Mouse (Mus musculus) liver, embryonic 14.5 days (tissue): ENCODE data around the gene Snrnp25. TPM values are rescaled to one million over a fixed set of nuclear protein-coding genes. Genes with fewer than 3 reads are reported as not detected.

Experiments used
- ATAC-seq: fragments of 200-750 bp; cut with Nextera tagmentation; 2 replicates; pipeline ENCODE4 v1.8.0; 2017; ENCODE audit warnings: moderate number of reproducible peaks, mild to moderate bottlenecking, moderate library complexity; ENCODE audit not compliant: insufficient read depth
- DNase-seq, 3 experiments: peaks; one replicate each; pipeline ENCODE4 v3.0.0-alpha.2; 2012 to 2013; ENCODE audit warnings: low read depth in 3 of 3, low spot score in 3 of 3
- H3K27ac ChIP-seq: fragments of 300-500 bp; sonication (generic); 2 replicates; pipeline ENCODE4 v1.5.1; 2014; ENCODE audit warnings: moderate library complexity, mild to moderate bottlenecking, control low read depth, inconsistent platforms
- H3K27me3 ChIP-seq: fragments of 300-500 bp; sonication (generic); 2 replicates; pipeline ENCODE4 v1.6.1; 2014; ENCODE audit warnings: mild to moderate bottlenecking, low read length, moderate library complexity; ENCODE audit not compliant: control insufficient read depth, insufficient read depth
- H3K36me3 ChIP-seq: fragments of 300-500 bp; sonication (generic); replicated peaks from 2 replicates; pipeline ENCODE4 v1.6.1; 2014; ENCODE audit warnings: low read depth; ENCODE audit not compliant: control insufficient read depth, insufficient read depth
- H3K4me1 ChIP-seq, 2 experiments: fragments of 200-500 bp in 1 of 2; fragments of 300-500 bp in 1 of 2; sonication (generic) in 1 of 2; replicated peaks; 2 replicates each; pipeline ENCODE4 v1.6.1; 2012 to 2014; ENCODE audit warnings: antibody characterized with exemption in 1 of 2, inconsistent platforms in 1 of 2, low read length in 1 of 2; ENCODE audit not compliant: control insufficient read depth in 2 of 2, insufficient read depth in 2 of 2
- H3K4me2 ChIP-seq: fragments of 300-500 bp; sonication (generic); 2 replicates; pipeline ENCODE4 v1.6.1; 2014; ENCODE audit warnings: low read depth, mild to moderate bottlenecking, control low read depth, moderate library complexity
- H3K4me3 ChIP-seq, 2 experiments: fragments of 200-500 bp in 1 of 2; fragments of 300-500 bp in 1 of 2; sonication (generic) in 1 of 2; 2 replicates each; pipeline ENCODE4 v1.5.1; 2012 to 2014; ENCODE audit warnings: low read depth in 2 of 2, low read length in 2 of 2, mild to moderate bottlenecking in 2 of 2, control low read depth in 1 of 2, inconsistent platforms in 1 of 2, moderate library complexity in 1 of 2; ENCODE audit not compliant: insufficient read depth in 1 of 2
- H3K9ac ChIP-seq: fragments of 300-500 bp; sonication (generic); replicated peaks from 2 replicates; pipeline ENCODE4 v1.6.1; 2014; ENCODE audit warnings: mild to moderate bottlenecking, control low read depth, moderate library complexity
- H3K9me3 ChIP-seq: fragments of 300-500 bp; sonication (generic); 2 replicates; pipeline ENCODE4 v1.6.1; 2016; ENCODE audit warnings: low read length, mixed read lengths; ENCODE audit not compliant: control insufficient read depth
- CTCF ChIP-seq: IDR thresholded peaks from 2 replicates; pipeline ENCODE4 v1.5.1; 2016; ENCODE audit warnings: antibody characterized with exemption, low read depth, control low read depth
- EP300 ChIP-seq: IDR thresholded peaks from 2 replicates; pipeline ENCODE4 v1.6.1; 2016; ENCODE audit warnings: antibody characterized with exemption, low read depth
- WGBS: fragments of 180-500 bp; shearing (Covaris S2); extraction: QIAGEN DNeasy Blood & Tissue Kit; methylation state at CpG from one replicate; pipeline ENCODE4 v1.1.7; 2014; ENCODE audit not compliant: insufficient replicate concordance; 5-methylcytosine and 5-hydroxymethylcytosine counted together
- polyA plus RNA-seq, 2 experiments: library from polyadenylated mRNA; depleted of rRNA in 1 of 2; stranded (reverse) in 1 of 2; unstranded in 1 of 2; fragments of >200 nt; fragmentation: Nextera tagmentation in 1 of 2; extraction: Ambion mirVana in 1 of 2; gene quantifications; 2 replicates each; pipeline versions ENCODE4 v1.2.1 to v1.2.3; 2012 to 2014

Snrnp25 gene
- polyA plus RNA-seq, 2 experiments, result 67.9 to 93.1 TPM

GRCm38 (mm10) chr11:32243205-32243955 is 38.2 kb downstream of the Snrnp25 start:
- no peak overlapping the region for H3K4me3 ChIP-seq
- H3K4me2 ChIP-seq, result peak overlapping the region; percentile 72; the same call in 1 of the 2 replicates
- peaks cover 74% of the 10 kb centered on the region for H3K36me3 ChIP-seq
- WGBS, result 76% methylated on average over 7 of the region's 7 CpGs
- H3K9ac ChIP-seq, result peak overlapping the region; percentile 91
- peak overlapping the region; percentile 100 for H3K27ac ChIP-seq
- ATAC-seq (no peak), DNase-seq (no peak)
- peaks cover 70 to 79% of the 10 kb centered on the region in 2 experiments for H3K4me1 ChIP-seq
- no peaks in the 10 kb centered on the region for H3K9me3 ChIP-seq
- H3K27me3 ChIP-seq, result no peaks in the 10 kb centered on the region
- TF ChIP-seq CTCF (no peak), EP300 (no peak)

GRCm38 (mm10) chr11:32244064-32244463 is 38.8 kb downstream of the Snrnp25 start:
- H3K27ac ChIP-seq, result peak overlapping the region; percentile 100
- TF ChIP-seq CTCF (no peak), EP300 (no peak)
- H3K4me3 ChIP-seq, result no peak overlapping the region
- peak overlapping the region; percentile 72 for H3K4me2 ChIP-seq
- H3K27me3 ChIP-seq, result no peaks in the 10 kb centered on the region
- no peaks in the 10 kb centered on the region for H3K9me3 ChIP-seq
- H3K9ac ChIP-seq, result peak overlapping the region; percentile 91
- DNase-seq (no peak), ATAC-seq (no peak)
- peaks cover 77 to 81% of the 10 kb centered on the region in 2 experiments for H3K4me1 ChIP-seq
- peaks cover 74% of the 10 kb centered on the region for H3K36me3 ChIP-seq
- WGBS, result 74% methylated on average over 3 of the region's 3 CpGs

- no peak for TF ChIP-seq EP300
- TF ChIP-seq CTCF, result no peak
- Histone ChIP-seq H3K4me3 (no peak overlapping the region), H3K27me3 (no peaks in the 10 kb centered on the region), H3K4me1 (peaks cover 83 to 86% of the 10 kb centered on the region in 2 experiments), H3K36me3 (peaks cover 74% of the 10 kb centered on the region), H3K27ac (peak overlapping the region; percentile 100), H3K4me2 (peak overlapping the region; percentile 72), H3K9ac (peak overlapping the region; percentile 91), H3K9me3 (no peaks in the 10 kb centered on the region)
- DNase-seq (no peak), ATAC-seq (no peak)
- WGBS, result 55% methylated on average over 1 of the region's 1 CpGs
Observed at GRCm38 (mm10) chr11:32244617-32245016, 39.4 kb downstream of the Snrnp25 start.

- 12% methylated on average over 6 of the region's 6 CpGs for WGBS
- H3K9ac ChIP-seq, result peak overlapping the region; percentile 91
Observed at GRCm38 (mm10) chr11:32245614-32246013, 40.4 kb downstream of the Snrnp25 start.

GRCm38 (mm10) chr11:32247068-32247467 is 41.9 kb downstream of the Snrnp25 start:
- peak overlapping the region in 1 of 2 experiments; percentile 28; a peak in 1 of 4 replicates for H3K4me3 ChIP-seq
- H3K27me3 ChIP-seq, result no peaks in the 10 kb centered on the region
- DNase-seq (peak in 2 of 3 experiments; percentile 62 to 66), ATAC-seq (no peak)
- peak overlapping the region; percentile 53 for H3K4me2 ChIP-seq
- peak overlapping the region; percentile 100 for H3K27ac ChIP-seq
- H3K4me1 ChIP-seq, result peaks cover 92 to 94% of the 10 kb centered on the region in 2 experiments
- H3K36me3 ChIP-seq, result peaks cover 65% of the 10 kb centered on the region
- peak overlapping the region; percentile 87 for H3K9ac ChIP-seq
- TF ChIP-seq EP300, result no peak
- TF ChIP-seq CTCF, result peak; percentile 81
- no peaks in the 10 kb centered on the region for H3K9me3 ChIP-seq

More at GRCm38 (mm10) chr11:32245614-32246013, 40.4 kb downstream of the Snrnp25 start:
- Histone ChIP-seq H3K36me3 (peaks cover 69% of the 10 kb centered on the region), H3K4me3 (peak overlapping the region; percentile 21 to 29; a peak in 3 of 4 replicates), H3K27me3 (no peaks in the 10 kb centered on the region), H3K4me2 (peak overlapping the region; percentile 72), H3K4me1 (peaks cover 93 to 96% of the 10 kb centered on the region in 2 experiments), H3K9me3 (no peaks in the 10 kb centered on the region), H3K27ac (peak overlapping the region; percentile 100)
- DNase-seq (peak; percentile 95 to 97 (median 97)), ATAC-seq (peak; percentile 96)
- peak; percentile 100 for TF ChIP-seq EP300
- no peak for TF ChIP-seq CTCF
